Mouse (Mus musculus) urinary bladder, postnatal 0 days (tissue): Measurements from ENCODE around the gene Yju2. TPM values are rescaled to one million over a fixed set of nuclear protein-coding genes. Genes with fewer than 3 reads are reported as not detected.

Experiments
- polyA plus RNA-seq: library from polyadenylated mRNA; unstranded; fragments of >200 nt; fragmentation: Nextera tagmentation; extraction: Ambion mirVana; gene quantifications from 2 replicates; pipeline ENCODE4 v1.2.1, GENCODE M21; 2015

Yju2 gene
- polyA plus RNA-seq: 12.7 and 14.0 TPM in 2 replicates

GRCm38 (mm10) chr17:55958918-55959728, at the start of gene Yju2:
Gene Yju2, plus strand, starts transcription at chr17:55959099.

GRCm38 (mm10) chr17:55949400-55949799, 9.5 kb upstream of the Yju2 start, which contains the start of gene Zfp119b:
Gene Zfp119b, minus strand, starts transcription at chr17:55949500.

GRCm38 (mm10) chr17:55952447-55953027, 6.4 kb upstream of the Yju2 start, which contains the start of gene Ebi3:
Gene Ebi3, plus strand, starts transcription at chr17:55952640.

DNA sequence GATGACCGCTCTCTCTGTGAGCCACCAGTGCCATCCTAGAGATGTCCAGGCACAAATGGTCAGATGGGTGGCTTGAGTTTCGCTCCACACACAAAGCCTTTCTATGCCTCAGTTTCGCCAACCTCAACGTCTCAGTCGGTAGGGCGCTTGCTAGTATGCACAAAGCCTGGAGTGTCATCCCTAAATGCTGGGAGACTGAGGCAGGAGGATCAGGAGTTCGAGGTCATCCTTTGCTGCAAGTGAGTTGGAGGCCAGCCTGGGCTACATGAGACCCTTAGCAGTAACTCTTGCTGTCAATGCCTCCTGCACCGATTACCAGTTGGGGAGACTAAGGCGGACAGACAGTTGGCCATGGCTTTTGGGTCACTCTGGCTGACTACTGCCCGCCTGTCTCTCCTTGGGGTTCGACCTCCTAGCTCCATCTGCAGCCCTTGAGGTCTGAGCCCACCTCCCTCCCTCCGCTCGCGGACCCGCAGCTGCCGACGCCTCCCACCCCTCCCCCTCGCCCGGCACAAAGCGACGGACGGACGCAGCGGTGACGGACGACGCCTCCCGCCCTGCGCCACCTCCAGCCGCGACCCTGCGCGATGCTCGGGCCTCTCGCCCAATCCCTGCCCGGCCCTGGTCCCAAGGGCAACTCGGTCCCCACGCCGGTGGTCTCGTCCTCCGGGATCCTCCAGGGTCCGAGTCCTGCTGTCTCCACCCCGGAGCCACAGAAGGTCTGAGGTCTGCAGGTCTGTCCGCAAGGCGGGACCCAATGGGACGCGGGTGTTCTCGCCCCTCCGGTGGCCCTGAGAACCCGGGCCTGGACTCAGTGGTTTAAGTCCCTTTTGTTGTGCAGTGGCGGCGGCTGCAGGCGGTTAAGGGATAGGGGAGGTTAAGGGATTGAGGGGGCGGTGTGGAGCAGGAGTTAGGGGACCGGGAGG, 11.3 kb downstream of the Yju2 start, which contains the start of gene Shd:
Gene Shd (plus strand): TSS at position 502 of the 926 bp plus-strand sequence.

DNA sequence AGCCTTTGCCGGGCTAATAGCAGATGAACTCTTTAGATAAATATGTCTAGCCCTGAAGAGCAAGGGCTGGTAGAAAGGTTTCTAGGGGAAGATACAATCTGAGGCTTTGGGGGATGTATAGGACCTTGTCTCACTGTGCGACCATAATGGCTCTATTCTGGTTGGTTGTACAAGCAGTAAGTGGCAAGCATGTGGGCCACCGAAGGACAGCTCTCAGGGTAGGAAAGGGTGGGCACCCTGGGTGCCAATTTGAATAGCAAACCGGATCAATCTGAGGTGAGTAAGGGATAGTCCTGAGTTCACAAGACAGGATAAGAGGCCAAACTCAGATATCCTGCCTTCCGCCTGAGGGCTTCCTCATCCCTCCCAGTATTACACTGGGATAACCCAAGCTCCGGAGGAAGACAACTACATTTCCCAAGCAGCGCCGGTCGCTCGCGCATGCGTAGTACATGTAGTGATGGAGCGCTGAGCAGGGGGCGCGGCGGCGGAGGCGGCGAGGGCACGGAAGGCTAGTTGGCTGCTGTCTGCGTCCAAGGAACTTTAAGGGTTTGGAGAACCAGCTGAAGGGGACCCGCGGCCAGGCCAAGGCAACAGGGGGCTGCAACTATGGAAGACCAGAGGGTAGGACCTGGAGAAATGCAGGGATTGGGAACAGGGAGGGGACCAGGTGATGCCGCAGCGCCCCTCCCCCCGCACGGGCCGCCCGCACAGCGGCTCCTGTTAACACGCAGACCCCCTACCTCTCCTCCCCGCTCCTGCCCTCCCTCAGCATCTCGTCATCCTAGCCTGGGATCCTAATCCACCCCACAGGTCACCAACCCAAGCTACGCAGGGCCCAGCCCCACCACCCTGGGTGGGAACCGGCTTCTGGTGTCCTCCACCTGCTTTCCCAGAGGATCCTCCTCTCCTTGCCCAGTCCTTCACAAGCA, 27.4 kb downstream of the Yju2 start, which contains the start of gene Fsd1:
Gene Fsd1 (plus strand): TSS at position 480 of the 932 bp plus-strand sequence.

GRCm38 (mm10) chr17:56005415-56006061, 46.6 kb downstream of the Yju2 start, which contains the start of the genes Stap2 and Mpnd:
Gene Stap2, minus strand, starts transcription at chr17:56005584.
Gene Mpnd, plus strand, starts transcription at chr17:56005711.

Other genes with a start within 250 kb of the Yju2 start
- gene Pot1b, start 246.5 kb upstream of the Yju2 start, polyA plus RNA-seq: 4.1 and 5.3 TPM in 2 replicates
- 0.16 and 0.31 TPM in 2 replicates for gene Adgre4, start 209.1 kb upstream of the Yju2 start, polyA plus RNA-seq
- 5.5 and 6.0 TPM in 2 replicates for gene Zfp119a, start 80.2 kb upstream of the Yju2 start, polyA plus RNA-seq
- 7.9 and 8.5 TPM in 2 replicates for gene Zfp959, start 67.0 kb upstream of the Yju2 start, polyA plus RNA-seq
- gene Zfp119b, start 9.6 kb upstream of the Yju2 start, polyA plus RNA-seq: 5.9 and 6.2 TPM in 2 replicates
- 2.3 and 3.0 TPM in 2 replicates for gene Ebi3, start 6.5 kb upstream of the Yju2 start, polyA plus RNA-seq
- 0.92 and 1.1 TPM in 2 replicates for gene Shd, start 11.4 kb downstream of the Yju2 start, polyA plus RNA-seq
- 0.73 and 0.79 TPM in 2 replicates for gene Fsd1, start 27.4 kb downstream of the Yju2 start, polyA plus RNA-seq
- 19.1 and 20.0 TPM in 2 replicates for gene Stap2, start 46.5 kb downstream of the Yju2 start, polyA plus RNA-seq
- gene Mpnd, start 46.6 kb downstream of the Yju2 start, polyA plus RNA-seq: 32.2 and 34.7 TPM in 2 replicates
- gene Sh3gl1, start 77.5 kb downstream of the Yju2 start, polyA plus RNA-seq: 85.7 and 100 TPM in 2 replicates
- 4.9 and 7.4 TPM in 2 replicates for gene Chaf1a, start 81.3 kb downstream of the Yju2 start, polyA plus RNA-seq
- gene Ubxn6, start 115.9 kb downstream of the Yju2 start, polyA plus RNA-seq: 43.9 and 47.2 TPM in 2 replicates
- 53.5 and 57.9 TPM in 2 replicates for gene Hdgfl2, start 120.5 kb downstream of the Yju2 start, polyA plus RNA-seq
- gene Plin4, start 150.7 kb downstream of the Yju2 start, polyA plus RNA-seq: 13.1 and 16.2 TPM in 2 replicates
- gene Plin5, start 158.5 kb downstream of the Yju2 start, polyA plus RNA-seq: 0.14 and 0.21 TPM in 2 replicates
- 3.4 and 7.2 TPM in 2 replicates for gene Lrg1, start 162.9 kb downstream of the Yju2 start, polyA plus RNA-seq
- gene Sema6b, start 181.2 kb downstream of the Yju2 start, polyA plus RNA-seq: 0.37 and 0.85 TPM in 2 replicates
- gene Tnfaip8l1, start 203.4 kb downstream of the Yju2 start, polyA plus RNA-seq: 3.6 and 4.2 TPM in 2 replicates
- gene Mydgf, start 224.8 kb downstream of the Yju2 start, polyA plus RNA-seq: 75.0 and 82.0 TPM in 2 replicates